Mouse (Mus musculus) left cerebral cortex, adult 8-10 months (tissue): ENCODE results near the gene Tln2. TPM values are rescaled to one million over a fixed set of nuclear protein-coding genes. Genes with fewer than 3 reads are reported as not detected.
A peak's percentile ranks its signal among the peaks of the same experiment; 100 is the strongest.

Source experiments
- DNase-seq, 2 experiments: peaks; one replicate each; pipeline ENCODE4 v3.0.0; 2022; ENCODE audit warnings: low spot score in 2 of 2
- total RNA-seq, 4 experiments: library from RNA; stranded (reverse); gene quantifications; 2 replicates each; pipeline ENCODE4 v1.2.4; 2022

The Tln2 gene
- 100 to 1,000 TPM in 2 of 4 experiments, 10 to 100 TPM in 2; 87.9 to 106 (median 99.3) TPM for total RNA-seq

- no peak for DNase-seq
Observed at GRCm38 (mm10) chr9:67559603-67560002, at the start of gene Tln2. Tln2 (minus strand) TSS chr9:67559703.

GRCm38 (mm10) chr9:67609226-67609625 lies 49.7 kb upstream of the Tln2 start:
- DNase-seq = no peak

- no peak for DNase-seq
Observed at GRCm38 (mm10) chr9:67607786-67608366, 48.4 kb upstream of the Tln2 start.

- no peak for DNase-seq
Observed at GRCm38 (mm10) chr9:67607268-67607667, 47.8 kb upstream of the Tln2 start.

GRCm38 (mm10) chr9:67605867-67606435 lies 46.4 kb upstream of the Tln2 start:
- DNase-seq = no peak

- no peak for DNase-seq
Observed at GRCm38 (mm10) chr9:67604940-67605339, 45.4 kb upstream of the Tln2 start.

- no peak for DNase-seq
Observed at GRCm38 (mm10) chr9:67602347-67602746, 42.8 kb upstream of the Tln2 start.

GRCm38 (mm10) chr9:67595221-67595620 lies 35.7 kb upstream of the Tln2 start:
- no peak for DNase-seq

GRCm38 (mm10) chr9:67593469-67594141 lies 34.1 kb upstream of the Tln2 start:
- DNase-seq = no peak

- DNase-seq = no peak
Observed at GRCm38 (mm10) chr9:67592726-67593125, 33.2 kb upstream of the Tln2 start.

- no peak for DNase-seq
Observed at GRCm38 (mm10) chr9:67587111-67587510, 27.6 kb upstream of the Tln2 start.

GRCm38 (mm10) chr9:67586489-67586888 lies 27.0 kb upstream of the Tln2 start:
- no peak for DNase-seq

GRCm38 (mm10) chr9:67584871-67585270 lies 25.4 kb upstream of the Tln2 start:
- DNase-seq = peak in 1 of 2 experiments; percentile 10

- no peak for DNase-seq
Observed at GRCm38 (mm10) chr9:67581581-67582280, 22.2 kb upstream of the Tln2 start.

- DNase-seq = no peak
Observed at GRCm38 (mm10) chr9:67579541-67579940, 20.0 kb upstream of the Tln2 start.

GRCm38 (mm10) chr9:67574721-67575248 lies 15.3 kb upstream of the Tln2 start:
- no peak for DNase-seq

GRCm38 (mm10) chr9:67573683-67573979 lies 14.1 kb upstream of the Tln2 start:
- no peak for DNase-seq

- DNase-seq = peak in 1 of 2 experiments; percentile 20
Observed at GRCm38 (mm10) chr9:67572790-67573682, 13.5 kb upstream of the Tln2 start.

GRCm38 (mm10) chr9:67565801-67566258 lies 6.3 kb upstream of the Tln2 start:
- DNase-seq = no peak

- no peak for DNase-seq
Observed at GRCm38 (mm10) chr9:67549811-67550501, 9.5 kb downstream of the Tln2 start.
